Mouse (Mus musculus): ENCODE measurements at regions not wholly inside any gene's neighbourhood (a gene's known extent, or its start where the extent isn't known, plus 50 kb on each side); places are given as distances from the start of the nearest gene placed in this dataset.
A peak's percentile ranks its signal among the peaks of the same experiment; 100 is the strongest.

DNA sequence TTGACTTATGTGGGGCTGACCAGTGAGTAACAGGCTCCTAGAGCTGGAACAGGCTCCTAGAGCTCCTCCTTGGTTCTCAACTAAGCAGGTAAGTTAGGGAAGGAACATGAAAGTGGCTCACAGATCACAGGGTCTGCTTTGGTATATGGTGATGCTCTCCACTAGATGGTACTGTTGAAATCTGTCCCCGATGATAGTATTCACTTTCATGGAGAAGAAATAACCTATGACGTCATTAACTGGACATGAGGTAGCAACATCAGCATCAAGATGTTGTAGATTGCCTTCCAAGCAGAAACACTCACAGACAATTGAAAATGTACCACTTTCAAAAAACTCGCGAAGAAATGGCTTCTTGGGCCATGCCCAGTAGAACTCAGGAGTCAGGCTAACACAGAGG is 195.3 kb upstream of the Atp5g3 start:
- no peak for DNase-seq (ENCODE audit: low spot score in 2 of 2)

DNA sequence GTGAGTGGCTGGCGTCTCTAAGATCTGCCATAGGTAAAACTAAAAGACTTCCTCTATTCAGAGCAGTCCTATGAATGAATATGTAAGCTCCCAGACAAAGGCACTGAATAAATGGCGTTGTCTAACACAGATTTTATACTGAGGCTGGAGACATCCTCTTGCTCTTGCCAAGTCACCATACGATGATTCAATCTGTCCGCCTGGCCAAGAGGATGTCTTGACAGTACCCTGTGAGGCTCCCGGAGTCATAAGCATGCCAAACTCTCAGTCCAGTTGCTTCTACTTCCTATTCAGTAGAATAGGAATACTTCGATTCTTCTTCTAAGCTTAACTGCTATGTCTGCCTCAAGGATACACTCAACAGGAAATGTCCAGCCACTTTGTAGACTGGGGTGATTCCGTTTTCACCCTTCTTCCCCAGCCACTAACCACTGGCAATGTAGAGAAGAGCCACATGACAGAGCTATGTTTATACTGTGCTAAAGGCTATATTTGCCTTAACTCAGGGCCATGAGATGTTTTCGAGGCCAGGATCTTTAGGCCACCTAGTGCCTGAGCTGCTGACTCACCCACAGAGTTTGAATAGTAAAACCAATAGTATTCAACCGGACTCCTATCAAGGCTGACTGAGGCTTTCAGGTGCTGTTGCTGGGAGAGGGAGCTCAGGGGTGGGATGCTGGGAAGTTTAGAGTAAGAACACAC is 188.7 kb upstream of the Atp5g3 start:
- DNase-seq (ENCODE audit: low spot score in 2 of 2), result no peak

DNA sequence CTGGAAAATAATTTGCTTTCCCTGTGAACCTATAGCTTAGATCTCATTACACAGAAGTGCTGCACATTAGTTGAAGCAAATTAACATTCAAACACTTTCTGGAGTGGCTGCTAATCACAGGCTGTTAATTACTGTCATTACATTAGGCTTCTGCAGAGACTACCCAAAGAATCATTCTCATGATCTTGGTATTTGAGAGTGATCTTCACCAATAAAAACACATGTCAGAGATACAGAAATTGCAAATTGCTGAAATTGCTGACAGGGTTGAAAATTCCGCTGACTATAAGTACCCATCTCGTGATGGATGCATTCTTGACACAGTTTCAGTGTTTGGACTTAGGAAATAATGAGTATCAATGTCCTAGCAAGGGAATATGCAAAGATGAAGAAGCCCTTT is 185.7 kb upstream of the Atp5g3 start:
- no peak for DNase-seq (ENCODE audit: low spot score in 2 of 2)

DNA sequence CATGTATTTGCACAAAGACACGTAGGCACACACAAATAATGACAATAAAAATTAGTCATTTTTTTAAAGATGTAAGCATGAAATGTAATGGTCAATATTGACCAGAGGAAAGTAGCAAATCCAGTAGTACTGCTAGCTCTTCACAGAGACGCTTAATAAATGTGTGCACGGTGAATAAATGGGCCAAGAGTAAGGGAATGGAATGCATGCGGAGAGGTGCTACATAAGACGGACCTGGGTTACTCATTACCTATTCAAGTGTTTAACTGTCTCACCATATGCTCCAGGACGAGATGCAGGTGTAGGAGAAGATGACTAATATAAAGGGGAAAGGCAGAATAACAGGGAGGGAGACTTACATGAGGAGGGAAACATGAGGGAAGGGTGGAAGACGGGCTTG is 182.4 kb upstream of the Atp5g3 start:
- DNase-seq (ENCODE audit: low spot score in 2 of 2), result no peak

DNA sequence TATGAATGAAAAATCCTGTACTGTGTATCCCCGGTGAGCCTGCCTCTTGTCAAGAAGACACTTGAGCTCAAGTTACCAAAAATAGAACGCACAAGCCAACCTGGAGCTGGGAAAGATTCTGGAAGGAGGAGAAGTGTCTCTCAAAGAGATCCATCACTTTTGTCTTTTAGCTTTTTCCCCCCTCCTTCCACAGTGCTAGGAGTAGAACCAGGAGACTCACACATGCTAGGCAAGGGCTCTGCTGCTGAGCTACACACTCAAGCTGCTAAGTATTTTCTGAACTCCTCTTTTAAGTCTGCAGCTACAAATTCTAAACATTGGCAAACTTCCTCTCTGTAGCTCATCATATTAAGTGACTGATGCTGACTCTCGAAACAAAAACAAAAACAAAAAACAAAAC is 176.2 kb upstream of the Atp5g3 start:
- DNase-seq (ENCODE audit: low spot score in 2 of 2), result no peak

DNA sequence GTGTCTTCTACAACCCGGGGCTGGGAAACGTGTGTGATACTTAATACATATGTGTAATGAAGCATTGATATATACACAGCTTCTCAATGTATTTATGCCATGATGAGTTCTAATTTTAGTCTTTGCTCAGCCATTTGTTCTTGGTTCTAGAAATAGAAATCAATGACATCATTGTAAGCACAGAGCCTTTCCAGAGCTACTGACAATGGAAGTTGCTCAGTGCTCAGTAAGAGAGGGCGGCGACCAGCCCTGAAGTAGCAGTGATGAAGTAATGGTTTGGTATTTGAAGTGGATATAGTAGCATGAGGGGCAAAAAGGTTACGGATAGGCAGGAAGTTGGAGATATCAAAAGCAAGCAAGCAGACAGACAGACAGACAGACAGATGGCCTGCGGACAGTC is 173.8 kb upstream of the Atp5g3 start:
- no peak for DNase-seq (ENCODE audit: low spot score in 2 of 2)

DNA sequence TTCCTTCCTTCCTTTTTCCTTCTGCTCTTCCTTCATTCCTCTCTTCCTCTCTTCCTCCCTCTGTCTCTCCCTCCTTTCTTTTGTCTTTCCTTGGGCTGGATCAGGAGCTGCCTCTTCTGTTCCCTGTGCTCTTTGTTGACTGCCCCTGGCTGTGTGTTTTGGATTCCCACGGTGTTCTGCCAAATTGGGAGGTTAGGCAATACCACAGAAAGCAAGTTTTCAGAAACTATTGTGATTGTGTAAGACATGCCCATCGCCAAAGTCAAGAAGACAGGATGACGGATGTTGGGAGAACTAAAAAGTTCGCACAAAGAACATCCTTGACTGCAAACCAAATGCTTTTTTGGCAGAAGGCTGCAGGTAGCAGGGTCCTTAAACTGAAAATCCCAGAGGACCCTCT is 165.6 kb upstream of the Atp5g3 start:
- no peak for DNase-seq (ENCODE audit: low spot score in 2 of 2)

DNA sequence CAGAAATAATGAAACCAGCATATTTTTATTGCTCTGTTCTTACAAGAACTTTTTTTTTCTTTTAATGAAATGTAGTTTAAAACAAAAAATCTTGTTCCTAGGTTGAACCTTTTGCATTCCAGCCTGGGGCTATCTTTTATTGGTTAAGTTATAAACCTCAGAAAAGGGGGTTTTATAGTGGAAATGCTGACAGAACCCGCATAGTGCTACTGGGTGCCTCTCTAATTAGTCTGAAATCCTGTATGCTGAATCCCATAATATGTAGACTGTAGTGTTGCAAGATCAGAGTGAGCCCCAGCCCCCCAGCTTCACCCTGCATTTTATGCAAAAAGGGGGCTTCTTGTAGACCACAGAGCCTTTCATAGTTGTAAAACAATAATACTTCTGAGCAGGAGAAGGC is 164.4 kb upstream of the Atp5g3 start:
- DNase-seq (ENCODE audit: low spot score in 2 of 2), result no peak

DNA sequence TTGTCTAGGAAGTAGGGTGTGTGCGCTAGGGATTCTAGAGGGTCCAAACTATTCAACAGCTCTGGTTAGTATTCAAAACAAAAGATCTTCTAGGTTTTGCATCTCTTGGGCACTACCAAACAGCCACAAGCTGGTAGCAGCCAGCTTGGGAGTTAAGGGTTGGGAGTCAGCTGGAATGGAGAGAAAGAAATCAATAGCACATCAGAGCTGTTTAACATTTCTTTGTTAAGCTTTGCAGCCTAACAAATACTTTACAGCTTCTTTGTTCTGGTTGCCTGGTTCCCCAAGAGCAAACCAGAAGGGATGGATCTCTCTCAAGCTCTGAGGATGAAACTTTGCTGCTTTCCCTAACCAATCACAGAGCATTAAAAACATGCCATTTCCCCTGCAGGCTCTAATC is 162.3 kb upstream of the Atp5g3 start:
- DNase-seq (ENCODE audit: low spot score in 2 of 2), result no peak

DNA sequence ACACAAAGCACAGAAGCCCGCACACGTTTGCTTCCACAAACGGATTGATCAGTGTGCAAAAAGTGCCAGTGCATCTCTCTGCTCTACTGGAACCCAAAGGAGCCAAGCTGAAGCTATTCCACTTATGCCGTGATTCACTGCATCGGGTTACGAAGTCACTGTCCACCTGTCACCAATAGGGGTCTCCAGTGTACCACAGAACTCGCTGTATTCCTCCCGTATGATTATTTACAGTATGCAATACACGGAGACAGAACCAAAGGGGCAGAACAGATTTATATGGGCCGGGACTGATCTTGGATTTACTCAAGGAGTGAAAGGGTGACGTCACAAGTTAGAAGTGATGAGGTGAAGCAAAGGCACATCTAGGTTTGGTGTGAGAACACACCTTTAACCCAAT is 155.5 kb upstream of the Atp5g3 start:
- DNase-seq (ENCODE audit: low spot score in 2 of 2), result peak in 1 of 2 experiments; percentile 20

DNA sequence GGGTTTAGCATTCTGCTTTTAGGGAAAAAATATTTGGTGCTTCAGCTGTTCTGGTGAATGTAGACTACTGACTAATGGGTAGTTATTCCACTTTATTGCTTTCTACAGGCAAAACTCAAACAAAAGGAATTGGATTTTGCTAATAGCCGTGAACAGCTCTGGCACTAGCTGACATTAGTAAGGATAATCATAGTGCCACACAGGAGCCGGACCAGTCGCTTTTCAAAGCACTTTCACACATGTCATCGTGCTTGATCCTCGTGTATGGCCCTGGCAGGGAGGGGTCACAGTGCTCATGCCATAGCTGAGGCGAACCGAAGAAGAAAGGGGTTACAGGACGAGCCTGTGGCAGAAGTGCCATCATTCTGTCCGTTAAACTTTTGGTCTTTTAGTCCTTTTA is 153.2 kb upstream of the Atp5g3 start:
- no peak for DNase-seq (ENCODE audit: low spot score in 2 of 2)

DNA sequence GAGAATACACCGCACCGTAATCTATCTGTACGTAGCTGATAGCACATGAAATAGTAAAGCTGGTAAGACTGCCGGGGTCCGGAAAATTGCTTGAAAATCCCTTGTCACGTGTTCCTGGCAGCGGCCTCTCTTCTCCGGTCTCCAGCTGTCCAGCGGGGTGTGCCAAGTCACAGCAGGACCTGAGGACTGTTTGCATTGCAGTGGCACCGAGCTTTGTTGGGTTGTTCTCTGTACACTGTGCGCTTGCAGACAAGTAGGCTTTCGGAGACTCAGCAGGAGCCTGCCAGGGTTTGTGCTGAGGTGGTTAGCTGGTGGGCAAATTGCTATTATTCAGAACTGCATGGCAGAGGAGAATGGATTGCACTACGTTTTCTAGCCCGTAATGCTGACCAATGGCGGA is 152.7 kb upstream of the Atp5g3 start:
- DNase-seq (ENCODE audit: low spot score in 2 of 2), result no peak

DNA sequence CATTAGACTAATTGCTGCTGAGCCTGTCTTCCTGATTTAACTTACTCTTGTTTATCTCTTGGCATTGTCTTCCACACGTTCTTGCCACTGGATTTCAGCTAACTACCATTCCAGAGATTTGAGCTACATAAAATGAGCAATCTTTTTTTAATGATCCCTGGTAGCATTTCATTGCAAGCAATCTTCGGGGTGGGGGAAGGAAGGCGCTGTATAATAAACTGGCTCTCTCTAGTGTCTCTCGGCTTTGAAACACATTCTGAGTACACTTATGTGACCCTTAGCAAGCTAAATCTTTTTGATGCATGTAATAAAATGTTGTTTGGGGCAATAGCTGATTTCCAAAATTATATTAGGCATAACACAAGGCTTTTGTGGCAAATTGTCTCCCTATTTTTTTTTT is 152.2 kb upstream of the Atp5g3 start:
- DNase-seq (ENCODE audit: low spot score in 2 of 2), result no peak

DNA sequence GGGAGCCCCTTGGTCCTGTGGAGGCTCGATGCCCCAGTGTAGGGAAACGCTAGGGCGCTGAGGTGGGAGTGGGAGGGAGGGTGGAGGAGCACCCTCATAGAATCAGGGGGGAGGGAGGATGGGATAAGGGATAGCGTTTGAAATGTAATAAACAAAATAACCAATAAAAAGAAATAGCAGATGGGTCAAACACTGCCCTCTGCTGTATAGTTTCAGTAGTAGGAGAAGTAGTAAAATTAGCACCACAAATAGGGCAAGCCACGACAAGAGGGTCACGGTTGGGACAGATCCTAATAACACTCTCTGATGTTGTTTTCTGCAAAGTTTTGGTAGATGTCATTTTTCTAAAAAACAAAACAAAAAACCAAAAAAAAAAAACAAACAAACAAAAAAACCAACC is 131.3 kb upstream of the Atp5g3 start:
- no peak for DNase-seq (ENCODE audit: low spot score in 2 of 2)

DNA sequence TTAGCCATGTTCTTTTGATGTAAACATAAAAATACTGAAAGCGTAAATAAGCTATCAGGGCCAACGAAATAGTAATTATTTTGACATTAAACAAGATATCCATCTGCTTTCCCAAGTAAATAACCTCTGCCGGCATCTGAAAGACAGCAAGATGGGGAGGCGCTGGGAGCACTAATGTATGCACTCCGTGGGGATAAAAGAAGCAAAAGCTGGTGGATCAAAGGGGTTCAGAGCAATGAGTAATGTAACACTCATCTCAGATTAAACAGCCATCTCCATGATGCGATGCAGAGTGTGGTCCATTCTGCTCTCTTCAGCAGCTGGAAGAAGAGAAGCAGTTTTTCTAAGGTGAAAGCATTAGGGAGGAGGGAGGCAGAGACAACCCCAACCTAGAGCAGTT is 128.5 kb upstream of the Atp5g3 start:
- DNase-seq (ENCODE audit: low spot score in 2 of 2), result no peak

DNA sequence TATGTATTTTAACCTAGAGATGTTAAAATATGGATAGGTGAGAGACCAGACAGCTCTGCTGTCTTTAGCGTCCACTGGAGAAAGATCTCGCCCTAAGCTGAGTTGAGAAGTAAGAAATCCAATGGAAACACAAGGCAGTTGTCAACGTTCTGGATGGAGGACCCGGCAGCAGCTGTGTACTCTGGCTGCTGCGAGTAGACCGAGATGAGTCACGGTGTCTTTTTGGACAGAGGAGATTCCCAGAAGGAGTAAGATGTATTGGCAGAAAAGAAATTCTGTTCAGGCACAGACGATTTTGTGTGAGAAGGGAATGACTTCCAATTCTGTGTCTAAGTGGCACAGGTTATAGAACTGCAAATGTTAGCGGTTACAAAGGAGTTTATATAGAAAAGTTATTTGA is 124.9 kb upstream of the Atp5g3 start:
- DNase-seq (ENCODE audit: low spot score in 2 of 2), result no peak

DNA sequence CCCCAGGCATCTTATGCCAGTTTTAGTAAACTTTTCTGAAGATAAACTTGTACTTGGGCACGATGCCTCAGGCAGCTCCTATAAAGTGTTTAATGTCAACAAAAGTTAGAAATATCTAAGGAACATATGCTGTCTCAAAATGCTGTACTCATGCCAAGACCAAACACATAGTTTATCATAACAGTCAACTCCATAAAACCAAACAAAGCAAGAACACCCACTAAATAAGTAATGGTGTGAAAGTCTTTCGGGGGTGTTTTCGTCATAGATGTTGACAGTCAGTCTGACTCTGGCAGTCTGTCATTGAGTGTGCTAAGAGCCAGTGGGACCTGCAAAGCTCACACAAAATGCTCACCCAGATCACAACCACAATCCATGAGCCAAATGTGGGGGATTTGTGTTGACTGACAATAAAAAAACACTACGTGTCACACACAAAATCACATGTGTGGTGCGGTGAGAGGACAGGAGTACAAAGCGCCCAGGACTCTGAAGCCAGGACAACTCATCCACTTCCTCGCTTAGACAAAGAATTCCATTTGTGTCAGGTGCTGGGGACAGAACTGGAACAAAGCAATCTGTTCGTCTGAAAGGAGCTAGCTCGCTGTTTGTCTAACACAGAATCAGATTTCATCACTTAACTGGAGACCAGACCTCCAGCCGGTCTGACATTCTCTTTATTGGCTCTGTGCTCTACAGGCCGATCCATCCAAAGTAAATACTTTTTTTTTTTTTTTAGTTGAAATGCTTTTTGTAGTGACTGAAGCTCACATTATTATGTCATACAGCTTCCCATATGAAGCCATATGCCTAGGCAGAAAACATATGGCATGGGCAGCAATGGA is 121.3 kb upstream of the Atp5g3 start:
- no peak for DNase-seq (ENCODE audit: low spot score in 2 of 2)

DNA sequence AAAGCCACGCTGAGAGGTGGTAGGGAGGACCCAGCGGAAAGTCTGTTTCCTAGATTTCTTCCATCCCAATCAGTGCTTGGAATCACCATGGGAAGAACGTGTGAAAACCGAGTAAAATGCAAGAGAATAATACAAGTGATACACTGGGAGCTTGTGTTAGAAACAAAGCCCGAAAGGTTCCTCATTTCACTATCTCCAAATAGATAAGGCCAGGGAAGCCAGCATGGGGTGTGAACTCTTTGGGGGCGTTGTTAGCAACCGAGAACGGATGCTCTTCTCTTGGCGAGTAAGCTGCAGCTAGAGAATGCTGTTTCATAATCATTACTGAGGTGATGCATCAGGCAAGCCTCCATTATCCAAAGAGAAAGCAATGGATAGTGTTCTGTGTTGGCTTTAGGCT is 118.8 kb upstream of the Atp5g3 start:
- no peak for DNase-seq (ENCODE audit: low spot score in 2 of 2)

DNA sequence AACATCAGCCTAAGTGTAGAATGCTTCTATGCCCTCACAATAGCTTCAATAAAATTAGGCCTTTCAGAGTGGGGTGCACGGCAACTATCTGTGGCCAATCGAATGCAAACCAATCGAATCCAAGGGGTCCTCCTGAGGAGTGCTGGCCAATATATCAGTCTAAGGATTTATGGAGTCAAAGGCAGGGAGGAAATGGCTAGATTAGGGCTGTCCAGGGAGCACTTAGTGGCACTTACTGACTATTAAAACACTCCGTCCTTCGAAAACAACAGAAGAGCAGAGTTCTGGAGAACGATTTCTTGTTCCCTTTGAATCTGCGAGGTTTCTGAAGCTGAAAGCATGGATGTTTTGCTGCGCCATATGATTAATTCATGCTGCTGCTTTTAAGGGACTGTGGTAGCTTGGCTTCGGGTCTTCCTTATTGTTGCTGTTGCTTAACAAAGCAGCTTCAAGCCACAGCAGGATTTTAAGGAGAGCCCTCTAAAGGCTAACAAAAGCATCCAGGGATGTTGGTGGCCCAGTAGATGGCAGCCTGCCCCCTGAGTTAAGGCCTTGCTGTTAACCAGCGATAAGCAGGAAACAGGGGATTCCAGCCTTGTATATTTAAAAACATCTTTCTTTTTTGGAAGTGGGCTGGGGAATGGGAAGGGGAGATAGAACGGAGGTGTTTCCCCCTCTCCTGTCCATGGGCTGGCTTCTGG is 116.4 kb upstream of the Atp5g3 start:
- DNase-seq (ENCODE audit: low spot score in 2 of 2), result no peak

DNA sequence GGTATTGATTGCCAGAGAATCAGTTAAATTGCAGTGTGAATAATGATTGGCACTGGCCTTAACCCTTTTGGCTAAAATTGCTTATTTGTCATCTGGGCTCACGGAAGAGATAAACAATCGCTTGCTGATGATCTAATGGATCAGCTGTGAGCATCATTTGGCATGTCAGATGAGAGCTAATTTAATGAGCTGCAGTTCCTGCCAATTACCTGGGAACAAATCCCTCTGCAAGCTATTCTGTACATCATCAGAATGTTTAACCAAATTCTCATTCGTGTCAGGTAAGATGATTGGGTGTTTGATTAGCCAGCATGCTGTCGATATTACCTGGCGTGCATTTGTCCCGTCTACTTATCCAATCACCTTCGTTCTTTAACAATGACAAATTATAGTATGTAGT is 104.0 kb upstream of the Atp5g3 start:
- DNase-seq (ENCODE audit: low spot score in 2 of 2), result no peak

DNA sequence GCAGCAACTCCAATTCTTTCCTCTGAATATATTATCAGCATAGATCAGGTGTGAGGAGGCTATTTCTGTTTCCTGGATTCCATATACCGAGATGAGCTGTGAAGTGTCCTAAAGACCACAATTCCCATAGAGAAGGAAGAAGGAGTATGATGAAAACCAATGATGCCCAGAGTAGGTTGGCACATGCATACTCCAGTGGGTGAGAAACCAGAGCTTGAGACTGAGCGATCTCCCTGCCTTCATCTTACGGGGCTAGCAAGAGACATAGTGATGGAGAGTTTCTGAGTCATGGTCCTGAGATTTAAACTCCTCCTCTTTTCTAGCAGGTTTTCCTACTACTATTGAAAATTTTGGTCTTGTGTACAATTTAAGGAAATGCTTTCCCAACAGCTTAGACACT is 103.1 kb upstream of the Atp5g3 start:
- no peak for DNase-seq (ENCODE audit: low spot score in 2 of 2)

DNA sequence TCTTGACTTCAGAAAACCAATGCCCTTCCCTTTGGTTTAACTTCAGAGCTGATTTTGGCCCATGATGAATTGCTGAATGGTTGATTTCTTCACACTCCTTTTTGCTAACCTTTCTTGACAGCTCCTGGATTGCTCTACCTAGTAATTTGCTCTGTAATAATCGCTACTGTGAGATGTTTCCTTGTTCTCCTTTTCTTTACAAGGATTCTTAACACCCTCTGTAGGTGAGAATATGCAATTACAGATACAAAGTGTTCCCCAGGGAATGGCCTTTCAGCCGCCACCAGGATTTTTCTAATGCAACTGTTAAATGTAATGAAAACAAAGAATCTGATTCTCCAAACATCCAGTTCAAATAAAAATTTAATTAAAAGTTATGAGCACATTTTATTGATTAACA is 87.4 kb upstream of the Atp5g3 start:
- DNase-seq (ENCODE audit: low spot score in 2 of 2), result no peak
